Mouse (Mus musculus): ENCODE measurements around the gene Luc7l3.

Luc7l3 gene

GRCm38 (mm10) chr11:94321931-94322400 is at the start of gene Luc7l3:
Gene Luc7l3, minus strand, starts transcription at chr11:94321988.
- peak; percentile 97 for DNase-seq (ENCODE audit: low spot score)

DNA sequence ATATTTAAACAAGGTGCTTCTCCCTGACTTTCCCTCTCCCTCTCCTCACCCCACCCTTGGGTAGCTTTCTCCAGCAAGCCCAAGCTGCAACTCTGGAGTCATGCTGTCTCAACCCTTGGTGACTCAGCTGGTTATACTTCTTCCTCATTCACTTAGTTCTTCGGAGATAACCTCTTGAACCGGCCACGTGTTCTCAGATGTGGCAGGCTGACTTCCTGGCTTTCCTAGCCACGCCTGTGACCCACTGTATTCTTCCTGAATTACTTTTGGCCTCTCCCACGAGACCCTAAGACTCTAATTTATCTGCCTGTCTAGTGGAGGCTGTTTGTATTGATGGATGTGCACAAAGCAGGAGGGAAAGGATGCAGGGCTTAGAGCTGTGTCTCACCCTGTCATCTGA is 49.0 kb upstream of the Luc7l3 start:
- no peak for DNase-seq (ENCODE audit: low spot score)

- DNase-seq (ENCODE audit: low spot score), result no peak
These were observed 48.2 kb upstream of the Luc7l3 start for GRCm38 (mm10) chr11:94369981-94370380.

GRCm38 (mm10) chr11:94365340-94365739 is 43.6 kb upstream of the Luc7l3 start:
- no peak for DNase-seq (ENCODE audit: low spot score)

DNA sequence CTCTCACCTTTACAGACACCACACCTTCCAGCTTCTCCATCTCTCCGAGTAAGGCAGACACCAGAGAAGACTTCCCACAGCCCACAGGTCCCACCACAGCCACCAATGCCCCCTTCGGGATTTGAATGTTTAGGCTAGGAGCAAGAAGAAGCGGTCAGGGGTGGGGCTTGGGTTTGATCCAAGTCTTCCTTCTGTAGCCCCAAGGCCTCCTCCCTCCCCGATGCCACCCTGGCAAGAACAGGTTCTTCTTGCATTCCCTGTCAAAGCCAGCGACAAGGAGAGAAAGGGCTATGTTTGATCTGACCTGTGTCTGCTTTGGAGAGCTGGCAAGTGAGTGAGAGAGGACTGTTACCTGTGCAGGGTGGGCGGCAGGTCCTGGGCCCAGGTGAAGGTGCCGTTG is 41.9 kb upstream of the Luc7l3 start:
- DNase-seq (ENCODE audit: low spot score), result no peak

DNA sequence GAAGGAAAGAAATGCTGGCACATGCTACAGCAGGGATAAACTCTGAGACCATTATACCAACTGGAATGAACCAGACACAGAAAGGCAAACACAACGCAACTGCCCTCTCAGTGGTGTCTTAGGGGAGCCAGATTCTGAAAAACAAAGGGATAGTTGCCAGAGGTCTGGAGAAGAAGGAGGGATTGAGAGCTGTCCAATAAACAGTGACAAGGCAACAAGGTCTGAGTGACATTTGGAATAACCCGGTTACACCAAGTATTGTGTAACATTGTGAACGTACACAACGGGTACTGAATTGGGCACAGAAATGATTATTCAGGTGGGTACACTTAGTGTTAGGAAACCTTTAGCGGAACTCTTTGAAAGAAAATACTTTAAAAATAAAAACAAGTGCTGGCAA is 40.3 kb upstream of the Luc7l3 start:
- DNase-seq (ENCODE audit: low spot score), result no peak

- DNase-seq (ENCODE audit: low spot score), result no peak
These were observed 39.5 kb upstream of the Luc7l3 start for GRCm38 (mm10) chr11:94361166-94361870.

DNA sequence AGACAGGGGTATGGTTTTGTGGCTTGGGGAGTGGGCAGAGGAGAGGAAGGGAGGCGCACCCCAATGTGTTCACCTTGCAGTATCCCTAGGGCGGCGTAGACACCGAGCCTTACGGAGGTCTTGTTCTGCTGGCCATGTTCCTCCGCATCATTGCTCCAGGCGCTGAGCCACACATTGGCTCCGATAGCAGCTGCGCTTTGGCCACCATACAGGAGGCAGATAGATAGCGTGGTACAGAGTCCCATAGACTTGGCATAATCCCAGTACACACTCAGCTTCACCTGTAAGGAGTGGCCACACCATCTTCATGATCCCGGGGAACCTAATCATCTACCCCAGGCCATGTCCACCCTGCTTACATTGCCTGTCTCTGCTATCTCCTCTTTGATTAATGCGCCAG is 37.4 kb upstream of the Luc7l3 start:
- no peak for DNase-seq (ENCODE audit: low spot score)

GRCm38 (mm10) chr11:94355521-94356217 is 33.9 kb upstream of the Luc7l3 start:
- no peak for DNase-seq (ENCODE audit: low spot score)

DNA sequence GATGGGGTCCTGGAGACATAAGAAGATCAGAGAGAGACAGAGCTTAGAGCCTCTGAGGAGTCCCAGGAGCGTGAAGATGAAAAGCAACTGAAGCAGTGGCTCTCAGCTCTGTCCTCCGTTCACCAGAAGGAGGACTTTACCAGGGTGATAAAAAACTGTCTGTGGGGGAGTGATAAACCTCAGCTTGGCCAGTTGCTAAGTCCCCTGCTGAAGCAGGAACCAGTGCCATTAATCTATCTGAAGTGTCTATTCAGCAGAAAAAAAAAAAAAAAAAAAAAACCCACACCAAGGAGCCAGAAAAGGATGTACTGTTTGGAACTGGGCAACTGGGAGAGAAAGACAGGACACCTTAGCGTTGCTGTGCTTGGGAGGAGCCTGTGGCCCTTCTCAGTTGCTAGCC is 29.3 kb upstream of the Luc7l3 start:
- DNase-seq (ENCODE audit: low spot score), result no peak

GRCm38 (mm10) chr11:94350337-94350736 is 28.5 kb upstream of the Luc7l3 start:
- DNase-seq (ENCODE audit: low spot score), result no peak

DNA sequence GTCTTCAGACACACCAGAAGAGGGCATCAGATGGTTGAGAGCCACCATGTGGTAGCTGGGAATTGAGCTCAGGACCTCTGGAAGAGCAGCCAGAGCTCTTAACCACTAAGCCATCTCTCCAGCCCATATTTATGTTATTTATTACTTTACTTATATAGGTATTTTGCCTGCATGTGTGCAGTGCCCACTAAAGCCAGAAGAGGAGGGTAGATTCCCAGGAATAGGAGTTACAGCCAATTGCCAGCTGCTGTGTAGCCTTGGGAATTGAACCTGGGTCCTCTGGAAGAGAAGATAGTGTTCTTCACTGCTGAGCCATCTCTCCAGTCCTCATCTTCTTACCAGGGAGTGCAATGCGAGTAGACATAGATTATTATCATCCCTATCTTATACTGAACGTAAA is 28.1 kb upstream of the Luc7l3 start:
- no peak for DNase-seq (ENCODE audit: low spot score)

DNA sequence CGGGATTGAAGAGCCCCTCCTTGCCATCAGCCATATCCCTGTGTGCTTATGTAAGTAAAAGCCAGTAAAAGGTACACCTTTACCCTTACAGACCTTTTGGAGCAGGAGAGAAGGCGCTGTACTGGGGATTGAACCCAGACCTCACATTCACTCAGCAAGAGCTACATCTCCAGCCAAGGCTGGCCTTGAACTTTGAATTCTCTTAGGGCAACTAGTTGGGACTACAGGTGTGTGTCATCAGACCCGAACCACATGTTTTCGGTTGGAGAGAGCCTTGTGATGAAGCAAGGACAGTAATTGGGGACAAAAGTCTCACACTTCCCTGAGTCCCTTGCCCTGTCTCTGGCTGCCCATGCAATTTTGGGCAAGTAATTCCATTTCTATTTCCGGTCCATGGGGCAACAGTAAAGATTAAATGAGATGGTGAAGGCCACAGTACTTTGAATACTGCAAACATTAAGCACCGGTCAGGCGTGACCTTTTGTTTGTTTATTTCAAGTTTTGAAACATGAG is 25.3 kb upstream of the Luc7l3 start:
- no peak for DNase-seq (ENCODE audit: low spot score)

DNA sequence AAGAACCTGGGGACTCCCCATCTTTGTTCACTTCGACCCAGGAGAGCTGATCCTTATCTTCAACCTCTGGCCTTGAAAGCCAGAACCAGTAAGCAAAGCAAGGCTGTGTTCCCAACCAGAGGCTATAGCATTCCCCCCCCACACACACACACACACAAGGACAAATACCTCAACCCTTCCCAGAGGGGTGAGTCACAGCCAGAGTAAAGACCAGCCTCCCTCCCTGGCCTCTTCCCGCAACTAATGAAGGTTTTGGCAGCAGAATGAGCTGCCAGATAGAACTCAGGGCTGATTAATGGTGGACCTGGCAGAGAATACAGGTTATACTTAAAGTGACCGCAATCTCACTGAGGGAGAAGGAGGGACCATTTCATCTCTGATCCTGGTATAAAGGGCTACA is 24.8 kb upstream of the Luc7l3 start:
- no peak for DNase-seq (ENCODE audit: low spot score)

DNA sequence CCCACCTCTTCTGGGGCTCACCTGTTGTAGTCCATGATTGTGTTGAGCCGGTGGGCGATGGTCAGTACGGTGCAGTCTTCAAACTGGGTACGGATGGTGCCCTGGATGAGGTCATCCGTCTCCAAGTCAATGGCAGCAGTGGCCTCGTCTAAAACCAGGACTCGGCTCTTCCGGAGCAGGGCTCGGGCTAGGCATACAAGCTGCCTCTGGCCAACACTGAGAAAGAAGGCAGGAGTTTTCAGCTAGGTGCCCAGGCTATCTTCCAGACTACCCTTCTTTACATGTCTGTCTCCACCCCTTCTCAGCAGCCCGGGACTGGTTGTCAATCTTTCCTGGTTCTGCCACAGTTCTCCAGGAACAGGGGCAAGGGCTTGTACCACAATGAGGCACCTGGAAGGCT is 24.1 kb upstream of the Luc7l3 start:
- no peak for DNase-seq (ENCODE audit: low spot score)

- DNase-seq (ENCODE audit: low spot score), result no peak
These were observed 22.7 kb upstream of the Luc7l3 start for GRCm38 (mm10) chr11:94344470-94344869.

GRCm38 (mm10) chr11:94343955-94344358 is 22.2 kb upstream of the Luc7l3 start:
- no peak for DNase-seq (ENCODE audit: low spot score)

GRCm38 (mm10) chr11:94342114-94342905 is 20.5 kb upstream of the Luc7l3 start:
- no peak for DNase-seq (ENCODE audit: low spot score)

- DNase-seq (ENCODE audit: low spot score), result no peak
These were observed 19.5 kb upstream of the Luc7l3 start for GRCm38 (mm10) chr11:94340948-94341933.

DNA sequence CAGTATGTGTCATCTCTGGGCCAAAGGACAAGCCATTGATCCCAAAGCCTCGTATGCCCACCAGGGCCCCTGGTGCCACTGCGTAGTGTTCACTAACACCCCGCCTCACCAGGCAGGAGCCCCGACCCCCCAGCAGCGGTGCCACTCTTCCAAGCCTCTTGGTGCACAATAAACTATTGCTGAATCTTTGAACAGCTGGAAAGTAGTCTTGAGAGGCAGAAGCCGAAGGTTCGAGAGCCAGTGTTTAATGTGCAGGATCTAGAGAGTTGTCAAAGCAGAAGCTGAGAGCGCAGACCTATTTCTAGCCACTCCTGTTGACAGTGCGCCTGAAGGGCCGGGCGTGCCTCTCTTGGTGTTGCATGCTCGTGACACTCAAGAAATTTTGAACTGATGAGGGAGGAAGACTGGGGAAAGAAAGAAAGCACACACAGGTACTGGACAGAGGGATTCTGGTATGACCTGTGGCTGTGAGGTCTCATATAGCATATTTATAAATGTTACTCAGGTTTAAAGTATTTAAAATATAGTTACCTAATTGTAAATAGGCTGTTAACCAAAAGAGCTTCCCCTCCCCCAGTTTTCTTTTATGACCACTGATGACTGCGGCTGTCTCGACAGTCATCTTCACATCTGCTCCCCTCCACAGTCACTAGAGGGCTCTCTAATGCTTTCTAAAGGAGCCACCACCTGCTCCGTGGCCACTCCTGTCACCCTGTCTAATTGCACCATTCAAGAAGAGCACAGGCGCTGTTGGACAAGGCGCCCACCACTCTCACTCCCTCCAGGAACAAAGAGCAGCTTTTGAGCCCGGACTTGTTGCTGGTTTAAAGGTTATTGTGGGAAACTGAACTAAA is 18.2 kb upstream of the Luc7l3 start:
- no peak for DNase-seq (ENCODE audit: low spot score)

Data from testis, postnatal 10 days (tissue).